Mouse (Mus musculus) CH12F3 (cell line): ENCODE measurements at regions not wholly inside any gene's neighbourhood (a gene's known extent, or its start where the extent isn't known, plus 50 kb on each side); places are given as distances from the start of the nearest gene placed in this dataset.

Experiments used
- in situ Hi-C: fragments of 300-500 bp; cut with MboI; formaldehyde crosslinking; loops from 2 replicates; pipeline ENCODE4 v1.14.3; 2020; ENCODE audit warnings: low sequenced_read_pairs

GRCm38 (mm10) chr14:106593980-106594379 is 488.0 kb downstream of the Trim52 start:
- in situ Hi-C loops: no loop called here

- in situ Hi-C loops: no loop called here
These were observed 501.0 kb downstream of the Trim52 start for GRCm38 (mm10) chr14:106607041-106607440.

- in situ Hi-C loops: no loop called here
These were observed 502.4 kb downstream of the Trim52 start for GRCm38 (mm10) chr14:106608341-106608927.
